Mouse (Mus musculus) hindbrain, embryonic 14.5 days (tissue): ENCODE measurements around the gene Rbm7. TPM values are rescaled to one million over a fixed set of nuclear protein-coding genes. Genes with fewer than 3 reads are reported as not detected.

Experiments used
- ATAC-seq: fragments of 200-750 bp; cut with Nextera tagmentation; 2 replicates; pipeline ENCODE4 v1.8.0; 2017; ENCODE audit warnings: moderate number of reproducible peaks, mild to moderate bottlenecking, moderate TSS enrichment, moderate library complexity; ENCODE audit not compliant: low FRiP score
- DNase-seq: peaks from one replicate; pipeline ENCODE4 v3.0.0-alpha.2; 2015; ENCODE audit warnings: low spot score
- H3K27ac ChIP-seq: fragments of 300-500 bp; sonication (generic); 2 replicates; pipeline ENCODE4 v1.5.1; 2014; ENCODE audit warnings: mild to moderate bottlenecking, moderate library complexity
- H3K27me3 ChIP-seq: fragments of 300-500 bp; sonication (generic); 2 replicates; pipeline ENCODE4 v1.6.1; 2014; ENCODE audit warnings: mild to moderate bottlenecking, low read length, mixed read lengths; ENCODE audit not compliant: control insufficient read depth, insufficient read depth
- H3K36me3 ChIP-seq: fragments of 300-500 bp; sonication (generic); replicated peaks from 2 replicates; pipeline ENCODE4 v1.6.1; 2014; ENCODE audit not compliant: control insufficient read depth, insufficient read depth
- H3K4me1 ChIP-seq: fragments of 300-500 bp; sonication (generic); replicated peaks from 2 replicates; pipeline ENCODE4 v1.6.1; 2014; ENCODE audit warnings: antibody characterized with exemption, low read length, mixed read lengths; ENCODE audit not compliant: control insufficient read depth, insufficient read depth
- H3K4me2 ChIP-seq: fragments of 300-500 bp; sonication (generic); replicated peaks from 2 replicates; pipeline ENCODE4 v1.6.1; 2014; ENCODE audit warnings: mild to moderate bottlenecking, moderate library complexity
- H3K4me3 ChIP-seq: fragments of 300-500 bp; sonication (generic); replicated peaks from 2 replicates; pipeline ENCODE4 v1.5.1; 2014; ENCODE audit warnings: mild to moderate bottlenecking, low read length
- H3K9ac ChIP-seq: fragments of 300-500 bp; sonication (generic); 2 replicates; pipeline ENCODE4 v1.6.1; 2014
- H3K9me3 ChIP-seq: fragments of 300-500 bp; sonication (generic); 2 replicates; pipeline ENCODE4 v1.6.1; 2016; ENCODE audit warnings: low read length; ENCODE audit not compliant: control insufficient read depth
- WGBS: fragments of 180-500 bp; shearing (Covaris S2); extraction: QIAGEN DNeasy Blood & Tissue Kit; methylation state at CpG from one replicate; pipeline ENCODE4 v1.1.7; 2014; 5-methylcytosine and 5-hydroxymethylcytosine counted together
- polyA plus RNA-seq: library from polyadenylated mRNA; unstranded; fragments of >200 nt; fragmentation: Nextera tagmentation; extraction: Ambion mirVana; gene quantifications from 2 replicates; pipeline ENCODE4 v1.2.1, GENCODE M21; 2014

Gene Rbm7
- polyA plus RNA-seq, 1 experiment from 2014 or later = 78.8 TPM

DNA sequence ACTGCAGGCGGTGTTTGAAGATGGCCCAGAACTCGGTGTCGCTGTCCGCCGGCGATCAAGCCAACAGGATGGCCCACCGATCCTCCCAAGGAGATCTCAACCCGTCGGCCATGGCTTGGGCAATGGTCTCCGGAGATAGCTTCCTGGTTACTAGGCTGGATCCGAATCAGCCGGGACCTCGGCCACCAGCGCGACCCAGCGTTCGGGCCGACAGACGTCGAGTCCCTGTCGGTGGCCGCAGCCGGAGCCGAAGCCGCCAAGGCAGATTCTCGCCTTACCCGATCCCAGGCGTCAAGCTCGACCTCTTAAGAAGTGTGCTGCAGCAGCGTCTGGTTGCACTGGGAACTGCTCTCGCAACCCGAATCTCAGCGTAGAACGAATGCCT is 441 bp upstream of the Rbm7 start:
- no peaks in the 10 kb centered on the region for H3K27me3 ChIP-seq
- H3K4me3 ChIP-seq = peak overlapping the region; percentile 95
- peaks cover 24% of the 10 kb centered on the region for H3K4me1 ChIP-seq
- WGBS = 3% methylated on average over 34 of the region's 34 CpGs
- H3K4me2 ChIP-seq = peak overlapping the region; percentile 73
- H3K36me3 ChIP-seq = peaks cover 27% of the 10 kb centered on the region
- DNase-seq (peak; percentile 50), ATAC-seq (peak; percentile 71)
- H3K9me3 ChIP-seq = no peaks in the 10 kb centered on the region
- H3K27ac ChIP-seq = peak overlapping the region; percentile 94
- H3K9ac ChIP-seq = peak overlapping the region; percentile 95

DNA sequence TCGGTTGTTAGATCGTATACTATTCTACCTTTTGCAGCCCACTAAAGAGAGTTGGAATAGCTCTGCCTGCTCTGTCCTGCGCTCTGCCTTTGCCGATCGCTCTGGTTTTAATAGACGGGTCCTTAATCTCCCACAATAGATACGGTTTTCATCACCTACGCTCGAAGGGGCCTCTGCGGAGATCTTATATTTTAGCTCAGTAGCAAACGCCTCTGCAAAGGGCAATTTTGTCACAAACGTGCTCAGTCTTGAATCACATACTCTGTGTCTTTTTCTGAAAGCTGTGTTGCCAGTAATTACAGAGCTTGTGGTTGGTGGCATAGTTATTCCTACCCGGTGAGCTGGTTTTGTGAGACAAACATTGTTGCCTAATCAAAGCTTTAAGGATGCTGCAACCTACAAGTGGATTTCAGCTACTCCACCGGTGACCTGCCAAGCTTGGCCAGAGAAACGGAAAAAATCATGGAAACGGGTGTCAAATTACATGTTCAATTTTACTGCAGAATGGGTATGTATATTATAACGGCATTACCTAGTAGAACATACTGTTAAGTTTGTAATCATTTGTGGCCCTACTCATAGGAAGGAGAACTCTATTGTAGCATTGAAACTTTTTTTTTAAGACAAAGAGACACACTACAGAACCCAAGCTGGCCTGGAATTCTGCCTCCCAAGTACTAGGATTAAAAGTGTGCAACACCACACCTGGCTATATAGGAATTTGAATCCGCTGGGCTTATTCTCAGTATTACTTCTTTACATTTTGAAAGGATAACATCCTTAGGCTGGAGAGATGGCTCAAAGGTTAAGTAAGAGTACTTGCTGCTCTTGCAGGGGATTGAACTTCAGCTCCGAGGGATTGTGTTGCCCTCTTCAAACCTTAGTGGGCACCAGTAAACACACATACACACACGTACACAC is 13.6 kb downstream of the Rbm7 start:
- Histone ChIP-seq H3K4me1 (no peaks in the 10 kb centered on the region), H3K36me3 (0 out of 2 replicates have a peak, but pooled peaks cover 12% of the 10 kb centered on the region), H3K4me3 (peak overlapping the region; percentile 85), H3K4me2 (peak overlapping the region; percentile 86), H3K27ac (no peak overlapping the region), H3K9ac (no peak overlapping the region; the same call in 1 of the 2 replicates), H3K27me3 (no peaks in the 10 kb centered on the region), H3K9me3 (no peaks in the 10 kb centered on the region)
- ATAC-seq (no peak), DNase-seq (no peak)
- WGBS = 41% methylated on average over 20 of the region's 20 CpGs

- Histone ChIP-seq H3K9me3 (no peaks in the 10 kb centered on the region), H3K27ac (no peak within 1 kb of the TSS), H3K4me1 (no peaks in the 10 kb centered on the region), H3K4me3 (peak within 1 kb of the TSS; percentile 85), H3K27me3 (no peaks in the 10 kb centered on the region), H3K36me3 (0 out of 2 replicates have a peak, but pooled peaks cover 12% of the 10 kb centered on the region), H3K4me2 (peak within 1 kb of the TSS; percentile 86), H3K9ac (peak within 1 kb of the TSS; percentile 84)
- ATAC-seq (peak; percentile 100), DNase-seq (peak; percentile 91)
- WGBS = 2% methylated on average over 49 of the region's 49 CpGs
These were observed 14.5 kb downstream of the Rbm7 start, which contains the start of gene Rexo2 for GRCm38 (mm10) chr9:48480411-48481213. Rexo2 (minus strand) TSS chr9:48480623.

- no peaks in the 10 kb centered on the region for H3K27me3 ChIP-seq
- DNase-seq (no peak), ATAC-seq (peak; percentile 56; the same call in 1 of the 2 replicates)
- no peaks in the 10 kb centered on the region for H3K4me1 ChIP-seq
- 8% methylated on average over 25 of the region's 25 CpGs for WGBS
- H3K27ac ChIP-seq = no peak overlapping the region
- H3K9ac ChIP-seq = peak overlapping the region; percentile 84
- H3K4me2 ChIP-seq = peak overlapping the region; percentile 86
- no peaks in the 10 kb centered on the region for H3K9me3 ChIP-seq
- H3K4me3 ChIP-seq = peak overlapping the region; percentile 85
- H3K36me3 ChIP-seq = 0 out of 2 replicates have a peak, but pooled peaks cover 10% of the 10 kb centered on the region
These were observed 15.2 kb downstream of the Rbm7 start for GRCm38 (mm10) chr9:48479838-48480410.

GRCm38 (mm10) chr9:48478808-48479207 is 16.3 kb downstream of the Rbm7 start:
- ATAC-seq (no peak), DNase-seq (no peak)
- WGBS = 98% methylated on average over 4 of the region's 4 CpGs
- Histone ChIP-seq H3K27me3 (no peaks in the 10 kb centered on the region), H3K4me1 (no peaks in the 10 kb centered on the region), H3K4me3 (no peak overlapping the region), H3K4me2 (no peak overlapping the region), H3K9me3 (no peaks in the 10 kb centered on the region), H3K27ac (no peak overlapping the region), H3K9ac (no peak overlapping the region), H3K36me3 (peaks cover 15% of the 10 kb centered on the region)

GRCm38 (mm10) chr9:48476236-48477165 is 18.6 kb downstream of the Rbm7 start:
- no peak overlapping the region for H3K9ac ChIP-seq
- 92% methylated on average over 10 of the region's 10 CpGs for WGBS
- ATAC-seq = no peak
- H3K4me1 ChIP-seq = no peaks in the 10 kb centered on the region
- no peak overlapping the region for H3K27ac ChIP-seq
- no peak for DNase-seq
- H3K36me3 ChIP-seq = peaks cover 15% of the 10 kb centered on the region
- no peaks in the 10 kb centered on the region for H3K9me3 ChIP-seq
- no peak overlapping the region for H3K4me3 ChIP-seq
- H3K27me3 ChIP-seq = no peaks in the 10 kb centered on the region
- no peak overlapping the region for H3K4me2 ChIP-seq

- ATAC-seq = no peak
- Histone ChIP-seq H3K4me2 (no peak overlapping the region), H3K27ac (no peak overlapping the region), H3K4me3 (no peak overlapping the region), H3K36me3 (peaks cover 15% of the 10 kb centered on the region), H3K9ac (no peak overlapping the region), H3K4me1 (no peaks in the 10 kb centered on the region), H3K9me3 (no peaks in the 10 kb centered on the region), H3K27me3 (no peaks in the 10 kb centered on the region)
- WGBS = 94% methylated on average over 9 of the region's 9 CpGs
- no peak for DNase-seq
These were observed 20.7 kb downstream of the Rbm7 start for GRCm38 (mm10) chr9:48474367-48474766.

DNA sequence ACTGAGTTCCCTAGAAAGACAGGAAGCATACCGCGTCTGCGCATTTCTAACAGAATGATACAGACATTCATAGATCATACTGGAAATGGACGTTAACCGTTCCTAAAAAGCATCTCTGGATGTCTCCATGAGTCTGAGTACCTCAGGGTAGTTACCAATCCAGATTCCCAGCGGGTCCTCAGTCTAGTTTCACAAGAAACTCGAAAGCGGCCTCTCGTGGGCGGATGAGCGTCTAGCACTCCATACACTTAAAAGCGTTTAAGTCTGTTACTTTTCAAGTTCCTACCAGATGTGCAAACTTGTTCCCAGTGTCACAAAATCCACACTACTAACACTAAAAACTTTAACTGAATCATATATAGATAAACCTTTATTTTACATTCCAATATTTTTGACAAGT is 22.0 kb downstream of the Rbm7 start:
- Histone ChIP-seq H3K4me1 (no peaks in the 10 kb centered on the region), H3K9ac (no peak overlapping the region), H3K27me3 (no peaks in the 10 kb centered on the region), H3K27ac (no peak overlapping the region), H3K4me3 (no peak overlapping the region), H3K4me2 (no peak overlapping the region), H3K36me3 (peaks cover 13% of the 10 kb centered on the region), H3K9me3 (no peaks in the 10 kb centered on the region)
- DNase-seq (no peak), ATAC-seq (no peak)
- WGBS = 94% methylated on average over 12 of the region's 12 CpGs
